Mouse (Mus musculus): ENCODE results near the gene Dusp12. TPM values are rescaled to one million over a fixed set of nuclear protein-coding genes. Genes with fewer than 3 reads are reported as not detected.

The Dusp12 gene
- polyA plus RNA-seq, 1 experiment from 2014 or later = 44.0 TPM

DNA sequence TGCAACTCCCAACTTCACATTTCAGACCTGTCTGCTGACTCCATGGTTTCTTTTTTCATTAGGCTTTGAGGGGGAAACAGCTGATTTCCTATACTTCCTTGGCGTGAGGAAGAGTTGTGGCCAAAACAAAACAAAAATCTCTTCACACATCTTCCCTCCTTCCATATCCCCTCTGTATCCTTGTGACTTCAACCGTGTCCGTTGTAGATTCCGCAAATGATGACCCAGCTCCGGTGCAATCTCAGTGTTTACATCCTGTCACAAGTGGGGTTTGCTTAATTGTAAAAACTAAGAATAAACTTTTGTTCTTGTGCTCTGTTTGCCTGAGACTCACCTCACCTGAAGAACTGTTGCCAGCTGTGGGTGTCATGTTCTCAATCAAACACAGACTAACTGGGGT is 18.1 kb upstream of the Dusp12 start:
- ATAC-seq (ENCODE audit: low FRiP score, low TSS enrichment) (no peak), DNase-seq (no peak)
- no peak overlapping the region for H3K9ac ChIP-seq (replicated peaks; ENCODE audit: low read length)
- no peaks in the 10 kb centered on the region for H3K9me3 ChIP-seq (ENCODE audit: control insufficient read depth, low read length)
- no peaks in the 10 kb centered on the region for H3K36me3 ChIP-seq (ENCODE audit: control insufficient read depth, insufficient read depth, low read length)
- no peak overlapping the region for H3K4me3 ChIP-seq (replicated peaks; ENCODE audit: low read depth, low read length)
- WGBS = 80% methylated on average over 5 of the region's 5 CpGs
- H3K27me3 ChIP-seq (ENCODE audit: control insufficient read depth, insufficient read depth, low read length) = peaks cover 23% of the 10 kb centered on the region
- no peak overlapping the region for H3K27ac ChIP-seq (replicated peaks; ENCODE audit: low read depth, low read length)
- no peak overlapping the region for H3K4me2 ChIP-seq (ENCODE audit: low read length)
- peaks cover 2% of the 10 kb centered on the region; the same call in 1 of the 2 replicates for H3K4me1 ChIP-seq (ENCODE audit: control insufficient read depth, insufficient read depth, low read length)

DNA sequence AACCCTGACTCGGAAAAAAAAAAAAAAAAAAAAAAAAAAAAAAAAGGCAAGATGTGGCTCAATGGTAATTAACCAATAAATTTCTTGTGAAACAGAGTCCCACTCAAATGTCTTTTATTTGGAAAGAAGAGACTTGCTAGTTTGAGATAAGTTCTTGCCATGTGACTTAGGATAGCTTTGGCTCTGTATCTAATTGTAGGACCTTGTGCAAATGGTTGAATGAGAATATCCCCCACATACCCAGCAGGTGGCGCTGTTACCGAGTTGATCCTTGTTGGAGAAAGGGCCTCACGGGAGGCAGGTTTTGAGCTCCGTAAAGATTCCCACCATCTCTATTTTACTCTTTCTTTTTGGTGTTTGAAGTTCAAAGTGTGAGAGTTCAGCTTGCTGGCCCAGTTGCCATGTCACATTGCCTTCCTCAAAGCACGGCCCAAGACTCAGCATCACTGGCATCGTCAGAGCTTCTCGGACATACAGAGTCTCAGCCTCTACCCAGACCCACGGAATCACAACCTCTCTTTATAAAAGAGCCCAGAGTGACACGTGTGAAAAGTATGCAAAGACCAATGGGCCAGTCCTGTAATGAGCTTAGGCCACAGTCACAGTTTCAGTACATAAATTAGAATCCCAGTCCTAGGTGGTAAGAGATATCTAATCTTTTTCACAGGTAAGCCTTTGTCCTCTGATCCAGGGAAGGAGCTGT is 16.3 kb upstream of the Dusp12 start:
- peaks cover 6% of the 10 kb centered on the region; the same call in 1 of the 2 replicates for H3K27me3 ChIP-seq (ENCODE audit: control insufficient read depth, insufficient read depth, low read length)
- peak overlapping the region; percentile 17; the same call in 1 of the 2 replicates for H3K4me3 ChIP-seq (replicated peaks; ENCODE audit: low read depth, low read length)
- no peak overlapping the region for H3K9ac ChIP-seq (replicated peaks; ENCODE audit: low read length)
- ATAC-seq (ENCODE audit: low FRiP score, low TSS enrichment) (peak; percentile 34; the same call in 1 of the 2 replicates), DNase-seq (peak; percentile 91)
- H3K4me1 ChIP-seq (ENCODE audit: control insufficient read depth, insufficient read depth, low read length) = no peaks in the 10 kb centered on the region
- H3K27ac ChIP-seq (replicated peaks; ENCODE audit: low read depth, low read length) = no peak overlapping the region
- H3K36me3 ChIP-seq (ENCODE audit: control insufficient read depth, insufficient read depth, low read length) = no peaks in the 10 kb centered on the region
- no peaks in the 10 kb centered on the region for H3K9me3 ChIP-seq (ENCODE audit: control insufficient read depth, low read length)
- WGBS = 29% methylated on average over 10 of the region's 10 CpGs
- H3K4me2 ChIP-seq (ENCODE audit: low read length) = peak overlapping the region; percentile 32; the same call in 1 of the 2 replicates

DNA sequence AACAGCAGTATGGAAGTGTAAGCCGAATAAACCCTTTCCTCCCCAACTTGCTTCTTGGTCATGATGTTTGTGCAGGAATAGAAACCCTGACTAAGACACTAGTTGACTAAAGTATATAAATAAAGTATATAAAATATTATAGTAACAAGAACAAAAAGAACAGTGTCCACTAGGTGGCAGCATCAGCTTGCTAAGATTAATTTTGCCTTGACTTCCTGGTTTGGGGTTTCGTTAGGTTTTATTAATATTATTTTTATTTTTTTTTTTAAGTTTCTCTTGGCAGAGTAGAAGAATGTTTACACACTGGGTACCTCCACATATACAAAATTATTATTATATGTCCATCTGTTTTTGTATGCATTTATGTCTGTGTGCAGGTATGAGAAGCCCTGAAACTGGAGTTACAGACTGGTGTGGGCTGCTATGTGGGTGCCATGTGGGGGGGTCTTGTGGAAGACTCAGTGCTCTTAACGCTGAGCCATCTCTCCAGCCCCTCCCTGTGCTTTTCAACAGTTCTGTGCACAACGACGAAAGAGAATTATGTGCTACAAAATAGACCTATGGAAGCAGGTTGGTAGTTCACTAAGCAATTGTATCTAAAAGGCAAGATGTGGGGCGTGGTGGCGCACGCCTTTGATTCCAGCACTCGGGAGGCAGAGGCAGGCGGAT is 15.6 kb upstream of the Dusp12 start:
- H3K9ac ChIP-seq (replicated peaks; ENCODE audit: low read length) = no peak overlapping the region
- no peaks in the 10 kb centered on the region for H3K9me3 ChIP-seq (ENCODE audit: control insufficient read depth, low read length)
- H3K4me1 ChIP-seq (ENCODE audit: control insufficient read depth, insufficient read depth, low read length) = no peaks in the 10 kb centered on the region
- peaks cover 1% of the 10 kb centered on the region; the same call in 1 of the 2 replicates for H3K27me3 ChIP-seq (ENCODE audit: control insufficient read depth, insufficient read depth, low read length)
- ATAC-seq (ENCODE audit: low FRiP score, low TSS enrichment) (no peak; the same call in 1 of the 2 replicates), DNase-seq (peak; percentile 88)
- H3K4me3 ChIP-seq (replicated peaks; ENCODE audit: low read depth, low read length) = no peak overlapping the region
- no peaks in the 10 kb centered on the region for H3K36me3 ChIP-seq (ENCODE audit: control insufficient read depth, insufficient read depth, low read length)
- H3K4me2 ChIP-seq (ENCODE audit: low read length) = no peak overlapping the region
- WGBS = 37% methylated on average over 10 of the region's 10 CpGs
- H3K27ac ChIP-seq (replicated peaks; ENCODE audit: low read depth, low read length) = no peak overlapping the region

DNA sequence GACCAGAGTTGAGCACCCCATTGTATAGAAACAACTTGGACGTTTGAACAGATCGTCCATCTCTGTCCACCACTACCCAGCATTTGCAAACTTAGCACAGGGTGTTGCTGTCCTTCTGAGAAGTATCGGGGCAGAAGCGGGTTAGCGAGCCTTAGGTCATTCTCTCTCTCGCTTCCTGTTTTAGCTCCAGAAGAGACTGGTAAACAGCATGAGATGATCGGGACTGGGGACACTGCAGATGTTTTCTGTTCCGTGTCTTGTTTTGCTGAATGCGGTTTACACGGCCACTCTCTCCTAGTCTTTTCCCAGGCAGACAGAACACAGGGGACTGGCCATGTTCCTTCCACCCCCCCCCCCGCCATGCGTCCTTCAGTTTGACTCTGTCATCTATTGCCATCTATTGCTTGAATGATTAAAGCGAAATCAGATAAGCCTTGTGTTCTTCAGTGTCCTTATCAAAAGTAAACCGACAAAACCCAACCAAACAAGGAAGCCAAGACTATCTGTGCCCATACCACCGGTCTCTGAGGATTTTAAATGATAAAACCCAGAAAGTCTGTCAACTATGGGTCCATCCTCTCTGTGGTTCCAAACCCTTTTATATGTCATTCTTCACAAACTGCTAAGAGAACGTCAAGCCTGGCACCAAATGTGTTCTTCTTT is 13.2 kb upstream of the Dusp12 start:
- DNase-seq = no peak
- Histone ChIP-seq H3K36me3 (ENCODE audit: control insufficient read depth, insufficient read depth, low read length) (no peaks in the 10 kb centered on the region), H3K27me3 (ENCODE audit: control insufficient read depth, insufficient read depth, low read length) (no peaks in the 10 kb centered on the region), H3K4me2 (ENCODE audit: low read length) (no peak overlapping the region), H3K27ac (replicated peaks; ENCODE audit: low read depth, low read length) (no peak overlapping the region), H3K9ac (replicated peaks; ENCODE audit: low read length) (no peak overlapping the region), H3K4me1 (ENCODE audit: control insufficient read depth, insufficient read depth, low read length) (no peaks in the 10 kb centered on the region), H3K4me3 (replicated peaks; ENCODE audit: low read depth, low read length) (no peak overlapping the region), H3K9me3 (ENCODE audit: control insufficient read depth, low read length) (no peaks in the 10 kb centered on the region)
- 82% methylated on average over 16 of the region's 16 CpGs for WGBS
- no peak for ATAC-seq (ENCODE audit: low FRiP score, low TSS enrichment)

DNA sequence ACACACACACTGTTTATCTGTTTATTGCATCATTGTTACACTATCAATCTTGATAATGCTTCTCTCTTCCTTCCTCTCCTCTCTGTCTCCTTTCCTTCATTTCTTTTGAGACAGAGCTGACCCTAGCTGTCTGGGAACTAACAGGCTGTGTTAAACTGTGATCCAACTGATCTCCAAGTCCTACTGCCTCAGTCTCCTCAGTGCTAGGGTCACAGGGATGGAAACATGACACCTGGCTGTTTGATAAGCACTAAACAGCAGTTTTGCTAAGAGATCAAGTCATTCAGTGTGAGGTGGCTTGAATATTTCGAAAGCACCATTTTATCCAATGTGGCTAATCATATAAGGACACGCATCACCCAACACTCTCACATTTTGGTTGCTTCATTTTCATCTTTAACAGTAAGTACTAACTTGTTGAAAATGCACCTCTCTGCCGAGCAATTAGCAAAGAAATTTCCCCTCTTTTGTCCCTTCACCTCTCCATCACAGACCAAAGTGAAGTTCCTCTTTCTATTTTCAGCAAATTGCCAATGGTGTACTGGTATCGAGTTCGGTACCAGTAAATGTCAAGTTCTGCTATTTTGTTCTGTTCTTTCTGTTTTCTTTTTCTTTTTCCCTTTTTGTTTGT is 11.4 kb upstream of the Dusp12 start:
- H3K36me3 ChIP-seq (ENCODE audit: control insufficient read depth, insufficient read depth, low read length) = no peaks in the 10 kb centered on the region
- H3K9me3 ChIP-seq (ENCODE audit: control insufficient read depth, low read length) = no peaks in the 10 kb centered on the region
- DNase-seq (no peak), ATAC-seq (ENCODE audit: low FRiP score, low TSS enrichment) (no peak)
- H3K27me3 ChIP-seq (ENCODE audit: control insufficient read depth, insufficient read depth, low read length) = no peaks in the 10 kb centered on the region
- 89% methylated on average over 5 of the region's 5 CpGs for WGBS
- no peak overlapping the region for H3K4me3 ChIP-seq (replicated peaks; ENCODE audit: low read depth, low read length)
- no peak overlapping the region for H3K4me2 ChIP-seq (ENCODE audit: low read length)
- H3K4me1 ChIP-seq (ENCODE audit: control insufficient read depth, insufficient read depth, low read length) = no peaks in the 10 kb centered on the region
- H3K9ac ChIP-seq (replicated peaks; ENCODE audit: low read length) = no peak overlapping the region
- H3K27ac ChIP-seq (replicated peaks; ENCODE audit: low read depth, low read length) = no peak overlapping the region

DNA sequence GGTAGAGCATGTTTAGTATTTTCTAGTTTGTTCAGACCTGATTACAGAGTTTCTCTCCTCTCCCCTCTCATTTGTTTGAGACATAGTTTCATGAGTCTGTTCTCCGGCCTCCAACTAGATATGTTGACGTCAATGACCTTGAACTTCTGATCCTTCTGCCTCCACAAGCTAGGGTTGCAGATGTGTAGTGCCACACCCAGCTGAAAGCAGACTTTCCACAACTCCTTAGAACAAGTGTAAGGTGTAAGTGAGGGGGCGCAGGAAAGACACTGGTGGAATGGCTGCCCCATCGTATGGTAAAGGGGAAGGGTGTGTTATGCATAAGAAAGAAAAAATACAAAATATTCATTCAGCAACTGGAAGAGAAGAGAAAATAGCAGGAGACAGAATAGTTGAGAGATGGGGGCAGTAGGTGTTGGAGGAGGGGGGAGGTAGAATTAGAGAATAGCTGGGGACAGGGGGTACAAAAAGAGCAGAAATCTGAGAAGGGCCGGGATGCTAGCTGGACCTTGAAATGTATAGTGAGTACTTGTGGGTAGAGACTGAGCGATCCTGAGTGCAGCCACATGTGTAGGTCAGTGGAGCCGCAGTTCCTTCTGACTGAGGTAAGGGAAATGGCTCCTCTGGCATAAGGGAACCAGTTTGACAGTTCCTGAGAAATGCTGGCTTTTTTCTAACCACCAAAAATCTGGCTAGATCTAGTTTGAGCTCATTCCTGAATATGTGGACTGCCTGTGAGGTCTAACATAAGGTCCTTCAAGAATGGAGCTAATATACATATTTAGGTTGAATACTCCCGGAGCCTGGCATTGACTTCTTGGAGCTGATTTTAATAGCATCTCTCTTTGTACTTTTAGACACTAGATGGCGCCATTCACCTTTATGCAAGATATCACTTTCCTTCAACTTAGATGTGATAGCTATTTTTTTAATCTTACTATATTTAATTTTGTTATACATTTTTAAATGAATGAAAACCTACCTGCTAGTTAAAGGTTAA is 9.6 kb upstream of the Dusp12 start:
- no peaks in the 10 kb centered on the region for H3K4me1 ChIP-seq (ENCODE audit: control insufficient read depth, insufficient read depth, low read length)
- H3K27me3 ChIP-seq (ENCODE audit: control insufficient read depth, insufficient read depth, low read length) = no peaks in the 10 kb centered on the region
- H3K36me3 ChIP-seq (ENCODE audit: control insufficient read depth, insufficient read depth, low read length) = no peaks in the 10 kb centered on the region
- H3K4me2 ChIP-seq (ENCODE audit: low read length) = no peak overlapping the region
- ATAC-seq (ENCODE audit: low FRiP score, low TSS enrichment) (no peak), DNase-seq (peak; percentile 85)
- H3K9me3 ChIP-seq (ENCODE audit: control insufficient read depth, low read length) = no peaks in the 10 kb centered on the region
- no peak overlapping the region for H3K27ac ChIP-seq (replicated peaks; ENCODE audit: low read depth, low read length)
- H3K9ac ChIP-seq (replicated peaks; ENCODE audit: low read length) = no peak overlapping the region
- WGBS = 66% methylated on average over 9 of the region's 9 CpGs
- no peak overlapping the region for H3K4me3 ChIP-seq (replicated peaks; ENCODE audit: low read depth, low read length)

DNA sequence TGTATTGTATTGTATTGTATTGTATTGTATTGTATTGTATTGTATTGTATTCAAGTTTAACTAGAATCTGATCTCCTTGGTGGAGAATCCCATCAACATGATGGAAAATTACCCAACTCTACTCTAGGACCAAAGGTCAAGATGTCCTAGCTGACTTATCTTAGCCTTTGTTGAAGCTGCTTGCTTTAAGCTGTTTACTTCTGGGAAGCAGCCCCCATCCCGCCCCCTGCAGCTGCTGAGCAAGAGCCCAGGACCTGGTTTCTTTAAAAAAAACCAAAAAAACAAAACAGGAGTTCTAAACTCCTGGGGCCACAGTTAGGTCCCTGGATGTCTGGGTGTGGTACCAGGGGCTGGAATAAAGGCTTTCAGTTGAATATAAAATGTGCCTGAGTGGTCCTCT is 6.9 kb upstream of the Dusp12 start:
- H3K4me3 ChIP-seq (replicated peaks; ENCODE audit: low read depth, low read length) = no peak overlapping the region
- ATAC-seq (ENCODE audit: low FRiP score, low TSS enrichment) = no peak
- H3K9me3 ChIP-seq (ENCODE audit: control insufficient read depth, low read length) = no peaks in the 10 kb centered on the region
- no peak for DNase-seq
- no peaks in the 10 kb centered on the region for H3K27me3 ChIP-seq (ENCODE audit: control insufficient read depth, insufficient read depth, low read length)
- no peak overlapping the region for H3K4me2 ChIP-seq (ENCODE audit: low read length)
- no peaks in the 10 kb centered on the region for H3K4me1 ChIP-seq (ENCODE audit: control insufficient read depth, insufficient read depth, low read length)
- no peak overlapping the region for H3K9ac ChIP-seq (replicated peaks; ENCODE audit: low read length)
- WGBS = 44% methylated on average over 1 of the region's 1 CpGs
- H3K36me3 ChIP-seq (ENCODE audit: control insufficient read depth, insufficient read depth, low read length) = no peaks in the 10 kb centered on the region
- H3K27ac ChIP-seq (replicated peaks; ENCODE audit: low read depth, low read length) = no peak overlapping the region

DNA sequence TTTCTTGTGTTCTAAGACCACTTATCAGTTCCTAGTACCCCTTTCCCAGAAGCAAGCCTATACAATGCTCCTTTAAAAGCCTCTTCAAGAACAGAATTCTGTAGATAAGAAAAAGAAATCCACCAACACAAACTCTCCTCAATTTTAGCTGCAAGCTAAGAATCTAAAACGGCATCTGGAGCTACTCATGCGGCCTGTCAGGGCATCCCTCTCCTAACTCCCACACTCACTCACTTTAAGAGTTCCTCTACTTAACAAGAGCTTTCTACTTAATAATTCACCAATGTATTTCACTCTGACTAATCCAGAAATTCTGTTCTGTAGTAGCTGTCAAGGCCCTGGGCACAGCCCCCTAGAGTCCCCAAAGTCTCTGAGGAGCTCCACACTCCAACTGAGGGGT is 6.3 kb upstream of the Dusp12 start:
- H3K36me3 ChIP-seq (ENCODE audit: control insufficient read depth, insufficient read depth, low read length) = no peaks in the 10 kb centered on the region
- WGBS = 77% methylated on average over 2 of the region's 2 CpGs
- H3K9ac ChIP-seq (replicated peaks; ENCODE audit: low read length) = no peak overlapping the region
- H3K4me1 ChIP-seq (ENCODE audit: control insufficient read depth, insufficient read depth, low read length) = no peaks in the 10 kb centered on the region
- no peaks in the 10 kb centered on the region for H3K27me3 ChIP-seq (ENCODE audit: control insufficient read depth, insufficient read depth, low read length)
- ATAC-seq (ENCODE audit: low FRiP score, low TSS enrichment) = no peak
- no peak overlapping the region for H3K4me2 ChIP-seq (ENCODE audit: low read length)
- no peak overlapping the region for H3K4me3 ChIP-seq (replicated peaks; ENCODE audit: low read depth, low read length)
- H3K9me3 ChIP-seq (ENCODE audit: control insufficient read depth, low read length) = no peaks in the 10 kb centered on the region
- DNase-seq = no peak
- no peak overlapping the region for H3K27ac ChIP-seq (replicated peaks; ENCODE audit: low read depth, low read length)

Measured in midbrain, embryonic 14.5 days (tissue).